Mouse (Mus musculus): ENCODE results near the gene Enpp1.

DNA sequence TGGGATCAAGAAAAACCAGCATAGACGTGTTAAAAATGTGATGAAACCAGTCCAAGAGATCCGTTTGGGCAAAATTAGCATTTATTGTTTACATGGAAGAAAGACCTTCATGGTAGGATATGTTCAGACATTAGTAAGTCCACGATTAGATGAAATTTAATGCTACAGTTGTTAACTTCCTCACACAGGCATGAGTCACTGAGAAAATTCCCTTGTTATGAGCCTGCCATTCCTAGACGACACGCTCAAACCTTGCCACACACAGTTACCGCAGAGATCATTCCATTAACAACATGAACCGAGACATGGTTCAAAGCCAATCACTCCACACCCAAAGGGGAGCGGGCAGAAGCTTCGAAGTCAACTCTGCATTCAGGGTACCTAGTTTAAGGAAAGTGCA lies 122.7 kb downstream of the Enpp1 start:
- TF ChIP-seq EP300 (optimal IDR thresholded peaks at IDR 0.05) = no peak
- no peak for TF ChIP-seq CTCF (IDR thresholded peaks at IDR 0.05; ENCODE audit: low read depth)

Measured in stomach, postnatal 0 days (tissue).